Mouse (Mus musculus): Measurements from ENCODE around the gene Chchd2. TPM values are rescaled to one million over a fixed set of nuclear protein-coding genes. Genes with fewer than 3 reads are reported as not detected.

Chchd2 gene
- polyA plus RNA-seq, 1 experiment from 2014 or later, result 1,157 TPM

DNA sequence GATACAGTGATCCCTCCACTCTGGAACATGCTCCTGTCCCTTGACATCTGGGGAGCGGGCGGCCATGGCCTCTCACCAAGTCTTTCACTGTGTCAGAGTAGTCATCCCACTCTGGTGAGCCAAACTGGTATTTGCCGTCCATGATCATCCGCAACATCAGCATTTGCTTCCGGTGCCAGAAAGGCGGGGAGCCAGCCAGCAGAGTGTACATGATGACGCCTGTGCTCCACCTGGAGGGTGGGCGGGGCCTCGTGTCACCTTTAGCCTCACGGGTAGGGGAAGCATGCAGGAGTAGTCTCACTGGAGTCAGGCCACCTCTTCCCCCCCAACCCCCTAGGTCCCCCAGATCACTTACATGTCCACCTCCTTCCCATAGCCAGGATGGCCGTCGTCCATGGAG, 21.4 kb downstream of the Chchd2 start:
- ATAC-seq, result no peak
- WGBS, result 81% methylated on average over 12 of the region's 12 CpGs
- H3K4me3 ChIP-seq (ENCODE audit: low read length), result no peak overlapping the region
- no peak overlapping the region for H3K9ac ChIP-seq (ENCODE audit: low read depth, low read length)
- H3K27ac ChIP-seq (ENCODE audit: low read length), result no peak overlapping the region
- H3K36me3 ChIP-seq (ENCODE audit: control insufficient read depth, insufficient read depth, low read length), result peaks cover 8% of the 10 kb centered on the region
- no peaks in the 10 kb centered on the region for H3K9me3 ChIP-seq (ENCODE audit: control insufficient read depth, low read length)
- H3K4me2 ChIP-seq (ENCODE audit: low read depth, low read length), result no peak overlapping the region
- H3K27me3 ChIP-seq (replicated peaks; ENCODE audit: control insufficient read depth, insufficient read depth, low read length), result no peaks in the 10 kb centered on the region
- no peaks in the 10 kb centered on the region; the same call in 1 of the 2 replicates for H3K4me1 ChIP-seq (ENCODE audit: control insufficient read depth, insufficient read depth, low read length)

DNA sequence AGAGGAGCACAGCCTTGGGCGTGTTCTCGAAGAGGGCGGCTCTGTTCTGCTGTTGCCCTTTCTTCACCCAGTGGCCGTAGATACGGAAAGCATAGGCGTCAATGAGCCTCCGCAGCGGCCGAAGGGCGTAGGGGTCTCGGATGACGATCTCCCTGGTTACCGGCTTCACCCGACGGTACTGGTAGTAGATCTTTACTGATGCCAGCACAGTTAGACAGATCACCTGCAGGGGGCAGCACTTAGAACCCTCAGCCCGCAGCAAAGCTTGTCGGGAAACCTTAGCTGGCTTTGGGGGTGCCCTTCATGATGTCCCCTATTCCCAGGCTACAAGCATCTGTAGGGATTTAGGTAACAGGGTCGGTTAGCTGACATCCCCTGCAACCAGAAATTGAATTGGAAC, 22.8 kb downstream of the Chchd2 start:
- Histone ChIP-seq H3K27ac (ENCODE audit: low read length) (no peak overlapping the region), H3K4me3 (ENCODE audit: low read length) (no peak overlapping the region), H3K9me3 (ENCODE audit: control insufficient read depth, low read length) (no peaks in the 10 kb centered on the region), H3K36me3 (ENCODE audit: control insufficient read depth, insufficient read depth, low read length) (peaks cover 15% of the 10 kb centered on the region), H3K4me2 (ENCODE audit: low read depth, low read length) (no peak overlapping the region; the same call in 1 of the 2 replicates), H3K27me3 (replicated peaks; ENCODE audit: control insufficient read depth, insufficient read depth, low read length) (no peaks in the 10 kb centered on the region), H3K4me1 (ENCODE audit: control insufficient read depth, insufficient read depth, low read length) (no peaks in the 10 kb centered on the region; the same call in 1 of the 2 replicates), H3K9ac (ENCODE audit: low read depth, low read length) (0 out of 2 replicates have a peak overlapping the region, but pooled peaks have one; percentile 20)
- ATAC-seq, result no peak
- 16% methylated on average over 18 of the region's 18 CpGs for WGBS

DNA sequence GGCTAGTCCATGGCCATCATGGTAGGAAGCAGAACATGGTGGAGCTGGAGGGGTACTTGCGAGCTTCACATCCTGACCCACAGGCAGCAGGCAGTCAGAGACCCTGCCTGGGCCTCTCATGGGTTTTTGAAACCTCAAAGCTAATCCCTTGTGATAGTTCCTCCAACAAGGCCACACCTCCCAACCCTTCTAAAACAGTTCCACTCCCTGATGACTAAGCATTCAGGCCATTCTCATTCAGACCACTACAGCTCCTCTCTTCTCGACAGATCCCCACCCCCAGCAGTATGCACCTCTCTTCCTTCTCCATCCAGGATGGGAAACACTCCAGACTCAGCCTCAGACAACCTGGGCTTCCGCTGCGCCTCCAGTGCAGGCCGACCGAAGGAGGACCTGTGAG, 24.9 kb downstream of the Chchd2 start:
- no peaks in the 10 kb centered on the region; the same call in 1 of the 2 replicates for H3K4me1 ChIP-seq (ENCODE audit: control insufficient read depth, insufficient read depth, low read length)
- ATAC-seq, result no peak
- H3K9me3 ChIP-seq (ENCODE audit: control insufficient read depth, low read length), result no peaks in the 10 kb centered on the region
- peaks cover 15% of the 10 kb centered on the region for H3K36me3 ChIP-seq (ENCODE audit: control insufficient read depth, insufficient read depth, low read length)
- H3K27me3 ChIP-seq (replicated peaks; ENCODE audit: control insufficient read depth, insufficient read depth, low read length), result no peaks in the 10 kb centered on the region
- WGBS, result 97% methylated on average over 6 of the region's 6 CpGs
- no peak overlapping the region for H3K9ac ChIP-seq (ENCODE audit: low read depth, low read length)
- H3K27ac ChIP-seq (ENCODE audit: low read length), result no peak overlapping the region
- H3K4me2 ChIP-seq (ENCODE audit: low read depth, low read length), result no peak overlapping the region
- no peak overlapping the region for H3K4me3 ChIP-seq (ENCODE audit: low read length)

DNA sequence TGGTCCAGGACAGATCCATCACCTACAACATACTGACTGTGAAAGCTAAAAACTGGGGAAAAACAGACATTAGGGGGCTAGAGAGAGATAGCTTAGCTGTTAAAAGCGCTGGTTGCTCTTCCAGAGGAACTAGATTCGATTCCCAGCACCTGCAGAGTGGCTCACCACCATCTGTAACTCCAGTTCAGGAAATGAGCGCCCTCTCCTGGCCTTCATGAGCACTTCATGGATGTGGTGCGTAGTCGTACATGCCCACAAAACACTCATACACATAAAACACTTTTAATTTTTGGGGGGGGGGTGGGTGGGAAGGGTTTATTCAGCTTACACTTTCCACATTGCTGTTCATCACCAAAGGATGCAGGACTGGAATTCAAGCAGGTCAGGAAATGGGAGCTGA, 30.9 kb downstream of the Chchd2 start:
- ATAC-seq, result no peak
- Histone ChIP-seq H3K9ac (ENCODE audit: low read depth, low read length) (no peak overlapping the region), H3K4me3 (ENCODE audit: low read length) (no peak overlapping the region), H3K4me1 (ENCODE audit: control insufficient read depth, insufficient read depth, low read length) (no peaks in the 10 kb centered on the region), H3K27ac (ENCODE audit: low read length) (no peak overlapping the region), H3K9me3 (ENCODE audit: control insufficient read depth, low read length) (no peaks in the 10 kb centered on the region), H3K4me2 (ENCODE audit: low read depth, low read length) (no peak overlapping the region), H3K27me3 (replicated peaks; ENCODE audit: control insufficient read depth, insufficient read depth, low read length) (no peaks in the 10 kb centered on the region), H3K36me3 (ENCODE audit: control insufficient read depth, insufficient read depth, low read length) (peaks cover 11% of the 10 kb centered on the region)
- WGBS, result 86% methylated on average over 5 of the region's 5 CpGs

DNA sequence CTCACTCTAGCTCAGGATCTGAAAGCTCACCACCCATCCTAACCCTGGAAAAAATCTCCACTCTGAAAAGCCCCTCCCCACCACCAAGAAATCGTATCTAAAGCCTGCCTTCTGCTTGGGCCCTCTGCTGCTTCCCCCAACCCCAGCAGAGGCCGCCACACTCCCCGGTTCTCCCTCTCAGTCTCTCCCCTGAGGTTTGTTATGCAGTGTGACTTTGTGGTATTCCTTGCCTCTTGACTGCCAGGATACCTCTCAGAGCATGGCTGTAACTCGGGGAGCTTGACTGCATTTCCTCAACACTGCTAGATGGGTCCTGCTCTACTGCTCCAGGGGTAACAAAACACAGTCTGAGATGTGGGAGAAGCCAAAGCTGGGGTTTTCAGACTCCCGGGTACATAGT, 32.1 kb downstream of the Chchd2 start:
- Histone ChIP-seq H3K27me3 (replicated peaks; ENCODE audit: control insufficient read depth, insufficient read depth, low read length) (no peaks in the 10 kb centered on the region), H3K4me1 (ENCODE audit: control insufficient read depth, insufficient read depth, low read length) (no peaks in the 10 kb centered on the region), H3K9ac (ENCODE audit: low read depth, low read length) (no peak overlapping the region), H3K4me2 (ENCODE audit: low read depth, low read length) (no peak overlapping the region), H3K27ac (ENCODE audit: low read length) (no peak overlapping the region), H3K36me3 (ENCODE audit: control insufficient read depth, insufficient read depth, low read length) (peaks cover 9% of the 10 kb centered on the region), H3K4me3 (ENCODE audit: low read length) (no peak overlapping the region), H3K9me3 (ENCODE audit: control insufficient read depth, low read length) (no peaks in the 10 kb centered on the region)
- no peak for ATAC-seq
- 55% methylated on average over 5 of the region's 5 CpGs for WGBS

DNA sequence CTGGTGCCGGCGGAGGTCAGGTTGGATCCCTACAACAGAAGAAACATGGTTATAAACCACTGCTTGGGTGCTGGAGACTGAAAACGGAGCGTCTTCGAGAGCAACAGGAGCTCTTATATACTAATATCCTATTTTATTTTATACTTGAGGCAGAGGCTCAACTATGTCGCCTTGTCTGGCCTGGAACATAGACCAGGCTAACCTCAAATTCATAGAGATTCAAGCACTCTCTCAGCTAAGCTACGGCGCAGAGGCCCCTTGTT, 39.8 kb downstream of the Chchd2 start:
- ATAC-seq, result no peak
- Histone ChIP-seq H3K4me1 (ENCODE audit: control insufficient read depth, insufficient read depth, low read length) (0 out of 2 replicates have a peak, but pooled peaks cover 5% of the 10 kb centered on the region), H3K27ac (ENCODE audit: low read length) (no peak overlapping the region), H3K9me3 (ENCODE audit: control insufficient read depth, low read length) (no peaks in the 10 kb centered on the region), H3K4me2 (ENCODE audit: low read depth, low read length) (peak overlapping the region; percentile 53), H3K4me3 (ENCODE audit: low read length) (peak overlapping the region; percentile 62), H3K9ac (ENCODE audit: low read depth, low read length) (peak overlapping the region; percentile 75), H3K36me3 (ENCODE audit: control insufficient read depth, insufficient read depth, low read length) (peaks cover 9% of the 10 kb centered on the region; the same call in 1 of the 2 replicates), H3K27me3 (replicated peaks; ENCODE audit: control insufficient read depth, insufficient read depth, low read length) (no peaks in the 10 kb centered on the region)
- WGBS, result 32% methylated on average over 8 of the region's 8 CpGs

DNA sequence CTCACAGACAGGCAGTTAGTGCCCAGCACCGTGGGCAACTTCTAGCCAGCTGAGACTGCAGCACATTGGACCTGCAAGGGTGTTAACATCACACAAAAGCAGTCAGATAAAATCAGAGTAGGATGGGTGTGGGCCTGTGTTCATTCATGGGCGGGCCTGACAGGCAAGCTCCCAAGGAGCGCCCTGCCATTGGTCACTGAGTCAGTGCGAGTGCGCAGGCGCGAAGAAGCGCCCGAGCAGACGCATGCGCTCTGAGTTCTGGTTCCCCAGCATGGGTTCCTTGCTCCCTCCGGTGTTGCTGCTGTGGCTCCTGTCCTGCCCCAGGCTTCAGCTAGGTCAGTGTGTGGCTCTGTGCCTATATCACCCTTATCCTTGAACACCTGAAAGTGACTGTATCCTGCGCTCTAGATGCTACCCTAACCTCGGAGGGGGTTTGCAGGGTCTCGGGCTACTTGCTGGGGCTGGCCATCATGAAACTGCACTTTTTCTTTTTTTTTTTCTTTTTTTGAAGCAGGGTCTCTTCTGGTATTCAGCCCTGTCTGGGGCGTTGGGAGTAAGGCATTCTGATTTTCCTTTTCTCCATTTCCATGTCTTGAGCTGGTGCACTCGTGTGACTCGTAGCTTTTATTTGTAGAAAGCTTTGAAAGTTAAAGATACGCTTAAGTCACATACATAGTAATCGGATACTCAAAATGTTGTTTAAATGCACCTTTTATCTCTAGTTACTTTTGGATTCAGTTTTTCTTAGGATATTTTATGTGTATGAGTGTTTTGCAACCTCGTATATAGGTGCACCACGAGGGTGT, 40.3 kb downstream of the Chchd2 start, which contains the start of gene Sumf2:
Gene Sumf2 (plus strand): TSS at position 235 of the 806 bp plus-strand sequence.
- Histone ChIP-seq H3K27ac (ENCODE audit: low read length) (peak within 1 kb of the TSS; percentile 41), H3K4me1 (ENCODE audit: control insufficient read depth, insufficient read depth, low read length) (0 out of 2 replicates have a peak, but pooled peaks cover 5% of the 10 kb centered on the region), H3K4me2 (ENCODE audit: low read depth, low read length) (peak within 1 kb of the TSS; percentile 53), H3K9ac (ENCODE audit: low read depth, low read length) (peak within 1 kb of the TSS; percentile 75), H3K27me3 (replicated peaks; ENCODE audit: control insufficient read depth, insufficient read depth, low read length) (no peaks in the 10 kb centered on the region), H3K36me3 (ENCODE audit: control insufficient read depth, insufficient read depth, low read length) (peaks cover 9% of the 10 kb centered on the region; the same call in 1 of the 2 replicates), H3K9me3 (ENCODE audit: control insufficient read depth, low read length) (no peaks in the 10 kb centered on the region), H3K4me3 (ENCODE audit: low read length) (peak within 1 kb of the TSS; percentile 62)
- peak; percentile 100 for ATAC-seq
- whole genome bisulfite sequencing, result 5% methylated on average over 22 of the region's 22 CpGs

DNA sequence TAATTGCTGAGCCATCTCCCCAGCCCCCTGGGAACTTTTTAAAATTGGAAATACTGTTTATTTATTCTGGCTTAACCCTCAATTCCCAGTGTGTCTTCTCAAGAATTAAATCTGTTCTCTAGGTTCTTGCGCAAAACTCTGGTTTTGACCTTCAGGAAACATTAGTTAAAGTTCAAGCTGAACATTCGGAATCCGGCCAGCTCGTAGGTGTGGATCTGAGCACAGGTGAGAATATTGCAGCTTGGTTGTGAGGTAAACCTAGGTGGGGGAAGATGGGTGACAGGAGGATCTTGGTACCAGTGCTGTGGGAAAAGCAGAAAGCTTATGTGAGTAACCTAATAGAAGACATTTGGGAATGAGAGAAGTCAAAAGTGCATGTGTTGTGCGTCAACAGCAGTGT, 42.4 kb downstream of the Chchd2 start:
- Histone ChIP-seq H3K27ac (ENCODE audit: low read length) (no peak overlapping the region), H3K4me3 (ENCODE audit: low read length) (no peak overlapping the region), H3K36me3 (ENCODE audit: control insufficient read depth, insufficient read depth, low read length) (peaks cover 9% of the 10 kb centered on the region; the same call in 1 of the 2 replicates), H3K9ac (ENCODE audit: low read depth, low read length) (no peak overlapping the region), H3K9me3 (ENCODE audit: control insufficient read depth, low read length) (no peaks in the 10 kb centered on the region), H3K4me1 (ENCODE audit: control insufficient read depth, insufficient read depth, low read length) (0 out of 2 replicates have a peak, but pooled peaks cover 5% of the 10 kb centered on the region), H3K27me3 (replicated peaks; ENCODE audit: control insufficient read depth, insufficient read depth, low read length) (no peaks in the 10 kb centered on the region), H3K4me2 (ENCODE audit: low read depth, low read length) (no peak overlapping the region)
- ATAC-seq, result no peak
- WGBS, result 93% methylated on average over 5 of the region's 5 CpGs

All from intestine, embryonic 16.5 days (tissue).